Mouse (Mus musculus) heart, postnatal 14 days (tissue): ENCODE measurements around the gene Dgkz. TPM values are rescaled to one million over a fixed set of nuclear protein-coding genes. Genes with fewer than 3 reads are reported as not detected.
A peak's percentile ranks its signal among the peaks of the same experiment; 100 is the strongest.

Source experiments
- DNase-seq, 2 experiments: peaks; one replicate each; pipeline ENCODE4 v3.0.0; 2021 to 2022
- intact Hi-C: fragments of 180-260 bp; cut with DNase I; formaldehyde crosslinking; loops from one replicate; pipeline ENCODE4 v1.15.1; 2025
- long read RNA-seq, 2 experiments: library from polyadenylated mRNA; stranded (forward); transcript quantifications; one replicate each; pipeline ENCODE4 v2.0.0; 2021
- total RNA-seq, 2 experiments: library from RNA; stranded (reverse); gene quantifications; 2 replicates each; pipeline ENCODE4 v1.2.3; 2021

Gene Dgkz
- 10 to 100 TPM; 62.3 to 63.1 TPM for total RNA-seq
- long read RNA-seq, experiment 1, full-length matches to known transcripts, result 7 of 38 reads
- long read RNA-seq, experiment 1, partial matches to known transcripts, result 5 of 38 reads
- long read RNA-seq, experiment 1, other reads (novel, unspliced or antisense), result 26 of 38 reads
- long read RNA-seq, experiment 2, full-length matches to known transcripts, result 15 of 51 reads
- long read RNA-seq, experiment 2, partial matches to known transcripts, result 9 of 51 reads
- long read RNA-seq, experiment 2, other reads (novel, unspliced or antisense), result 27 of 51 reads

DNA sequence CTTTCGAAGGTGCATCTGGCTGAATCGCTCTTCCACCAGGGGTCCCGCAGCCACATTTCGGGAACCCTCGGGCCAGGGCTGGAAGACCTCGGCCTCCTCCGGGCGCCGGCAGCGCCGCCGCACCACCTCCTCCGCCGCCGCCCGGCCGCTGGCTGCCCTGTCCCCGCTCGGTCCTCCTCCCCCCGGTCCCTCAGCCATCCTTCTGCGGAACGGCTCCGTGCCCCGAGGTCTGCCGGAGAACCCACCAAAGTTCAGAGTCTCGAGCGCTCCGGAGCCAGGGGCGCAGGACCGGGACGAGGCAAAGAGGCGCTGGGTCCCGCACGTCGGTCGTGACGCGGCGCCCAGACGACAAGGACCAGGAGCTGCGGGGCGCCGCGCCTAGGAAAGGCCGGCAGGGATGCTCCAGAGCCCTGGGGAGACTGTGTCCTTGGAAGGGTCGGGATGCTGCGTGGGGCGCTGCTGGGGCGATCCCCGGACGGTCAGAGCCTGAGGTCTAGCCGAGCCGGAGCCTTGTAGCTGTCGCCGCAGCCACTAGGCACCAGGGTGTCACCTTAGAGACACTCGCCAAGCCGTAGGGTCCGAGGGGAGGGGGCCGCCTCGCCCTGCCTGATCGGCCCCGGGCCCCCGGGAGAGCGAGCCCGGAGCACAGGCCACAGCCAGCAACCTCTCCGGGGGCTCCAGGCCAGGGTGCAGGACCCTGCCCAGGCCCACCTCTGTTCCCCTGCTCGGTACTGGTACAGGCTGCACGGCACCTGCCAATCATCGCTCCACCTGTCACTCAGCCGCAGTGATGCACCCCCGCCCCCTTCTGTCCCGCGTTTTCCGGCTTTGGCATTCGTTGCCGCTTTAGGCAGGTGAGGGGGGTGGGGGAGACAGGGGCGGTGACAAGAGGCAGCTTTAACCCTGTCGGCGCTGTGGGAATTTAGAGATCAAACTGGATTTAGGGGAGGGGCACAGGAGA lies at the start of gene Dgkz:
Gene Dgkz (minus strand): TSS at position 284 of the 961 bp plus-strand sequence.
- intact Hi-C loops, result no loop called here
- DNase-seq, result no peak

- intact Hi-C loops, result no loop called here
- no peak for DNase-seq
These were observed 49.5 kb upstream of the Dgkz start for GRCm38 (mm10) chr2:92025202-92025601.

- intact Hi-C loops, result loop anchor here (5.0 kb wide), 1 partner anchor 33 kb away; no protein-coding TSS in a partner anchor
- peak; percentile 79 to 82 for DNase-seq
These were observed 48.6 kb upstream of the Dgkz start, which contains the start of gene Creb3l1 for GRCm38 (mm10) chr2:92024274-92024672. Creb3l1 (minus strand) TSS chr2:92024502.

GRCm38 (mm10) chr2:92023362-92024273 lies 48.0 kb upstream of the Dgkz start:
- peak; percentile 59 to 62 for DNase-seq
- intact Hi-C loops, result loop anchor here (5.0 kb wide), 1 partner anchor 34 kb away; no protein-coding TSS in a partner anchor

DNA sequence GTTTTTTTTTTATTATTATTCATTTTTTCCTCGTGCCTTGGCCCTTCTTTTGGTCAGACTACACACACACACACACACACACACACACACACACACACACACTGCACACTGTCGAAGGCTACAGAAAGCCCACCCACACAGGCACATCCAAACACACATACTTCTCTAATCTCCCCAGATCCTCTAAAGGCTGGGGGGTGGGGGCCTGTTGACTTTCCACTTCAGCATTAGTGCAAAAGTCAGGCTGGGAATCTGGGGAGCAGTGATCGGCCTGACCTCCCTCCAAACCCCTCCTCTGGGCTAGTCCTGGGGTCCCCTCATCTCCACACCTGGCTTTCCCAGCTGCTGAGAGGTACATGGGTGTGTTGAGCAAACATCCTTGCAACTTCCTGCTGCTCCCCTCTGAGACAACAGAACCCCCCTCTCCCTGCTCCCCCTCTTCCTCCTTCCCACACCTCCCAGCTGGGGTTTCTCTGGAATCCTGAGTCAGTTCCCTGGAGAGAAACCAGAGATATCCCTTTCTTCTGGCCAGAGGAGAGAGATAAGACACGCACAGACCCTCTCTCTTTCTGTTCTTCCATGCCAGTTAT lies 45.1 kb upstream of the Dgkz start:
- peak in 1 of 2 experiments; percentile 18 for DNase-seq
- intact Hi-C loops, result loop anchor here (5.0 kb wide), 1 partner anchor 37 kb away; no protein-coding TSS in a partner anchor

DNA sequence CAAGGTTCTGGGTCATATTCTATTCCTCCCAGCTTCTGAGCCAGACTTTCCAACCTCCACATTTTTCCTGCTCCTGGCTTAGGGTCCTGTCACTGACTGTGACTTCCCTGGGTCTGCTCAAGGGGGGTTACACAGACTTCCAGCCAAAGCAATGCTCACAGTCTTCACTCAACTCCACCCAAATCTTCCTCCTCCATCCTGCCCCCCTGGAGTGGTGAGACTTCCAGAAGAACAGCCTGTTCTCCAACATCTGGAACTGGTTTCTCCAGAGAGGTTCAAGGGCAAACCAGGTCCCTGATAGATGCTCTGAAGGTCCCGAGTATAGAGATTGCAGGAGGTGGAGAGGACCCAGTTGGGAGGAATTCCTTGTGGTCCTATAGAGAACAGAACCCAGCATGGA lies 41.8 kb upstream of the Dgkz start:
- DNase-seq, result no peak
- intact Hi-C loops, result no loop called here

DNA sequence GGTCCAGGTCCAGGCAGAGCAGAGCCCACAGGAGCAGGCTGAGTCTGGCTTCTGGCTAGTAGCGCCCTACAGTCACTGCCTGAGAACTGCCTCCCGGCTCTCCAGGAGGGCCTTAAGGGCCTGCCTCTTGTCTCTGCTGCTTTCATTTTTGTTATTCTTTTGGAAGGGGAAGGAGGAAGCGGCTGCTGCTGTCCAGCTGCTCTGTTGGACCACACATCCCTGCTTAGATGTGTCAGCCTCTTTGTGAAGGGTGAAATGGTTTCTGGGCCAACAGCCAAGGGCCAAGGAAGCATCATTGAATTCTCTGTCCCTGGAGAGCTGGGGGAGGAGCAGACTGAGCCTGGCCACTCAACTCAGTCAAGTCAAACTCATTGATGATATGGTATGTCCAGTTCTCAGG lies 41.3 kb upstream of the Dgkz start:
- DNase-seq, result peak; percentile 80 to 87
- intact Hi-C loops, result no loop called here

- no peak for DNase-seq
- intact Hi-C loops, result no loop called here
These were observed 39.2 kb upstream of the Dgkz start for GRCm38 (mm10) chr2:92014891-92015290.

GRCm38 (mm10) chr2:92014248-92014647 lies 38.6 kb upstream of the Dgkz start:
- intact Hi-C loops, result no loop called here
- no peak for DNase-seq

GRCm38 (mm10) chr2:92012768-92013445 lies 37.2 kb upstream of the Dgkz start:
- intact Hi-C loops, result no loop called here

GRCm38 (mm10) chr2:92011424-92012353 lies 36.0 kb upstream of the Dgkz start:
- peak in 1 of 2 experiments; percentile 55 for DNase-seq
- intact Hi-C loops, result no loop called here

More at GRCm38 (mm10) chr2:92012768-92013445, 37.2 kb upstream of the Dgkz start:
- peak; percentile 78 to 80 for DNase-seq

GRCm38 (mm10) chr2:92008623-92009404 lies 33.1 kb upstream of the Dgkz start:
- intact Hi-C loops, result loop anchor here (5.0 kb wide), 1 partner anchor 48 kb away; no protein-coding TSS in a partner anchor
- no peak for DNase-seq

DNA sequence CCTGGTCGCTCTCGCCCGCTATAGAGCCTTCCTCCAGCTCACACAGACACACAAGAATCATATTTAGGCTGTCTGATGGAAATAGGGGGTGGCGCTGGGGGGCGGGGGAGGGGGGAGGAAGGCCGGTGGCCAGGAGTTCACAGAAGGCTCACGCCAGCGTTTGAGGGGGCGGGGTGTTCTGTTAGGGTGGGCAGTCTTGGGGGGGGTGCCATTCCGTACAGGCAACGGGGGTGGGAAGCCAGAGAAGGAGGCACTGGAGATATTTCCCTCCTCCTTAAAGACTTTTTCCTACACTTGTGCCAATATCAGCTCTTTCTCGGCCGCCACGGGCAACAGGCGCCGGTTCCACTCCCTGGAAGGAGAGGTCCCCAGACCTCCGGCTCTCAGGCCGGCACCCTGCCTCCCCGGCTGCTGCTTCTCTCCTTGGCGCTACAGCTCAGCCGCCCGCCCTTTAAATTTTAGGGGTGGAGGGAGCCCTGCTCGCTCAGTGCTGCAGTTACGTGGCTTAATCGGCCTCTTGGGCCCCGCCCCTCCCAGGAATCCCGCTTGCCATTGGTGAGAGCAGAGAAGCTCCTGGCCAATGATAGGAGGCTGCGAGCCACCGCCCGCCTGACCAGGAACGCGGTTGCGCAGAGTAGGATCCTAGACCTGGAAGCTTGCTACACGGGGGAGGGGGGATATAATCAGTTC lies 32.4 kb upstream of the Dgkz start:
- intact Hi-C loops, result loop anchor here (5.0 kb wide), 1 partner anchor 49 kb away; no protein-coding TSS in a partner anchor
- peak; percentile 94 to 95 for DNase-seq

DNA sequence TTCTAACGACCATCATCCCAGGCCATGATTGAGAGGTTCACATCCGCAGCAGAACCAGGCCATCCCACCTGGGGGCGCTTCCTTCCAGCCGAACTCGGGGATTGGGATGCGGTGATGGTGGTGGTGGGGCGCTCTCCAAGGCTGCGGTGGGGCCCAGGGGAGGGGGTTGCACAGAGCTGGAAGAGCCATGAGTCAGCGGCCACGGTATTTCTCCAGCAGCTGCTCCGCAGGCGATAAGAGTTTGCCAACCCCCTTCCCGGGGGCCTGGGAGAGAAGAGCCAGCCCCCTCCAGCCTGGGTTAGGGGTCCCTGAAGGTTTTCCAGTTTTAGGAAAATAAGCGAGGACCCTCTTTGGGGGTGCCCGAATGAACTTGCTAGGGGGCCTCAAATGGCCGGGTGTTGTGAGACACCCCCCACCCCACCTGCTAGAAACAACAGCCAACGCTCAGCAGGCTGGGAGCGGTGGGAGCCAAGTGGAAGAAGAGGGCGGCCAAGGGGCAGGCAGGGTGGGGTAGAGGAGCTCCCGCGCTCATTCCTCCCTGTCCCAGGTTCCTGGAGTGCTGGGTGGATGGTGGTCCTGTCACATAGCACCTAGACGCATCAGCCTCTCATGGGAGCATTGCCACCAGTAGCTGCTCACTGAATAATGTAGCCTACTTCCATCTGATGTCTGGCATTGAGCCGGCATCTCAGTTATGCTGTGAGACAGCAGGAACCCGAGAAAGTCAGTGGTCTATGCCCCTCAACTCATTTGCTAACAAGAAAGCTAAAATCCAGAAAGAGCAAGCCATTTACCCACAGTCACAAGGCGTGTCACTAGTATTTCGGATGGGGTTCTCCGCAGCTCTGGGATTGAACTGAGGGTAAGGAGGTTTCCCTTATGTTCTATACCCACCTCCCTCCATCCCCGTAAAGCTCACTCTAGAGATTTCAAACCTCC lies 31.6 kb upstream of the Dgkz start:
- intact Hi-C loops, result loop anchor here (5.0 kb wide), 1 partner anchor 50 kb away; no protein-coding TSS in a partner anchor
- DNase-seq, result peak; percentile 73 to 80

DNA sequence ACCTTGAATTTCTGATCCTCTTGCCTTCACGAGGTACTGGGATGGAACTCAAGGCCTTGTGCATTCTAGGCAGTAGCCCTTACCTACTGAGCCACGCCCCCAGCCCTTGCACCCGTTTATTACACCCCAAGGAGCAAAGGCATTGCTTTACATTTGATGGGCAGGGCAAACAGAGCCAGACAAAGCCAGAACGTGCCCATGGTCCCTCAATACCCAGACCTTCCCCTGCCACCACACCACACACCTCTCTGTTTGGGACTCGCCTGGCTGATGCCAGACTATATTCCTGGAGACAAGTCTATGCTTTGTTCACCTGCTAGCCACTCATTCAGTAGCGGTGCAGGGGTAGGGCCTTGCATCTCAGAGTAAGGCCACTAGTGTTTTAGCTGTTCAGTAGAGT lies 30.8 kb upstream of the Dgkz start:
- no peak for DNase-seq
- intact Hi-C loops, result loop anchor here (5.0 kb wide), 1 partner anchor 51 kb away; no protein-coding TSS in a partner anchor
